Comparison of ENCODE assay signal across 13 mouse cellular contexts in genomic region chr11:82863488-82863931, GRCm38 (mm10). TPM values are rescaled to one million over a fixed set of nuclear protein-coding genes. Genes with fewer than 3 reads are reported as not detected.
A peak's percentile ranks its signal among the peaks of the same experiment; 100 is the strongest.
DNase-seq lines count a peak whose midpoint lies in the region; ATAC-seq lines count a peak whose summit lies in the region.
"Had no signal": no experiment of that assay in that cellular context is flagged by ENCODE, and none has a peak within 500 bp of the region (broad histone marks: within the 10 kb centered on the region; RNA-seq: fewer than 3 reads in every experiment).

No protein-coding gene starts in this region.

- no peak for DNase-seq in neural tube, embryonic 10.5 days (ENCODE audit: extremely low spot score, low spot score)
- DNase-seq in liver = peak; percentile 46
- DNase-seq in left cerebral cortex, adult 9 months (ENCODE audit: low spot score in 2 of 2) = no peak
- no peak for DNase-seq in spleen, postnatal 36 days (ENCODE audit: low spot score in 2 of 2)
- no peak for DNase-seq in kidney, adult 11 months
- DNase-seq: cerebellum, adult 9-10 months; kidney, adult 9 months; lung, postnatal 4 days; spleen, adult 18-20 months had no signal

- no peaks in the 10 kb centered on the region for H3K9me3 ChIP-seq in neural tube, embryonic 14.5 days (ENCODE audit: control insufficient read depth, low read length)
- no peaks in the 10 kb centered on the region for H3K9me3 ChIP-seq in forebrain, embryonic 12.5 days
- H3K9me3 ChIP-seq: heart, embryonic 12.5 days; neural tube, embryonic 12.5 days had no signal

- H3K36me3 ChIP-seq in neural tube, embryonic 14.5 days (ENCODE audit: control insufficient read depth, insufficient read depth, low read length) = no peaks in the 10 kb centered on the region
- H3K36me3 ChIP-seq in forebrain, embryonic 12.5 days (replicated peaks) = no peaks in the 10 kb centered on the region
- H3K36me3 ChIP-seq: heart, embryonic 12.5 days; neural tube, embryonic 12.5 days had no signal

- H3K4me2 ChIP-seq in neural tube, embryonic 14.5 days (ENCODE audit: low read depth, low read length) = no peak overlapping the region
- no peak overlapping the region for H3K4me2 ChIP-seq in forebrain, embryonic 12.5 days
- H3K4me2 ChIP-seq: heart, embryonic 12.5 days; neural tube, embryonic 12.5 days had no signal

- H3K27ac ChIP-seq in neural tube, embryonic 14.5 days (ENCODE audit: low read depth, low read length) = no peak overlapping the region
- H3K27ac ChIP-seq in forebrain, embryonic 12.5 days = peak overlapping the region; percentile 71
- H3K27ac ChIP-seq: neural tube, embryonic 12.5 days had no signal

- H3K27me3 ChIP-seq in neural tube, embryonic 14.5 days (ENCODE audit: control insufficient read depth, insufficient read depth, low read length) = no peaks in the 10 kb centered on the region
- no peaks in the 10 kb centered on the region for H3K27me3 ChIP-seq in forebrain, embryonic 12.5 days
- H3K27me3 ChIP-seq: heart, embryonic 12.5 days; neural tube, embryonic 12.5 days had no signal

- ATAC-seq in neural tube, embryonic 14.5 days (ENCODE audit: low read depth) = no peak
- ATAC-seq in forebrain, embryonic 12.5 days (ENCODE audit: low FRiP score) = peak; percentile 83; the same call in 1 of the 2 replicates

- H3K9ac ChIP-seq in neural tube, embryonic 14.5 days (replicated peaks; ENCODE audit: low read depth, low read length) = 0 out of 2 replicates have a peak overlapping the region, but pooled peaks have one; percentile 7
- no peak overlapping the region for H3K9ac ChIP-seq in forebrain, embryonic 12.5 days
- H3K9ac ChIP-seq: heart, embryonic 12.5 days; neural tube, embryonic 12.5 days had no signal

- 39% methylated on average over 4 of the region's 4 CpGs for WGBS in neural tube, embryonic 14.5 days
- 12% methylated on average over 4 of the region's 4 CpGs for WGBS in forebrain, embryonic 12.5 days

- peaks cover 5% of the 10 kb centered on the region; the same call in 1 of the 2 replicates for H3K4me1 ChIP-seq in neural tube, embryonic 14.5 days (ENCODE audit: control insufficient read depth, insufficient read depth, low read length)
- peaks cover 34% of the 10 kb centered on the region for H3K4me1 ChIP-seq in forebrain, embryonic 12.5 days

- no peak overlapping the region for H3K4me3 ChIP-seq in neural tube, embryonic 14.5 days (ENCODE audit: low read depth, low read length)
- H3K4me3 ChIP-seq in forebrain, embryonic 12.5 days (replicated peaks) = no peak overlapping the region
- H3K4me3 ChIP-seq: heart, embryonic 12.5 days; neural tube, embryonic 12.5 days had no signal

RNA-seq across cellular contexts. Expression of gene Rffl, which starts 7.5 kb away (rescaled TPM):
- 3.9 and 4.8 TPM in 2 replicates for polyA plus RNA-seq in neural tube, embryonic 14.5 days (2014; fragmentation: Nextera tagmentation; extraction: Ambion mirVana)
- polyA plus RNA-seq in forebrain, embryonic 12.5 days (2016; fragmentation: Nextera tagmentation; extraction: Ambion mirVana) = 16.6 and 19.1 TPM in 2 replicates

RNA-seq across cellular contexts. Expression of gene Rad51d, which starts 26.9 kb away (rescaled TPM):
- 13.4 and 14.4 TPM in 2 replicates for polyA plus RNA-seq in neural tube, embryonic 14.5 days (2014; fragmentation: Nextera tagmentation; extraction: Ambion mirVana)
- polyA plus RNA-seq in forebrain, embryonic 12.5 days (2016; fragmentation: Nextera tagmentation; extraction: Ambion mirVana) = 12.6 and 14.2 TPM in 2 replicates

RNA-seq across cellular contexts. Expression of gene Fndc8, which starts 28.4 kb away (rescaled TPM):
- 0.82 and 1.1 TPM in 2 replicates for polyA plus RNA-seq in neural tube, embryonic 14.5 days (2014; fragmentation: Nextera tagmentation; extraction: Ambion mirVana)
- 0.21 and 0.40 TPM in 2 replicates for polyA plus RNA-seq in forebrain, embryonic 12.5 days (2016; fragmentation: Nextera tagmentation; extraction: Ambion mirVana)

RNA-seq across cellular contexts. Expression of gene Nle1, which starts 44.7 kb away (rescaled TPM):
- polyA plus RNA-seq in neural tube, embryonic 14.5 days (2014; fragmentation: Nextera tagmentation; extraction: Ambion mirVana) = 21.6 and 24.7 TPM in 2 replicates
- polyA plus RNA-seq in forebrain, embryonic 12.5 days (2016; fragmentation: Nextera tagmentation; extraction: Ambion mirVana) = 32.3 and 37.3 TPM in 2 replicates

RNA-seq across cellular contexts. Expression of gene Unc45b, which starts 46.8 kb away (rescaled TPM):
- 0.92 and 1.2 TPM in 2 replicates for polyA plus RNA-seq in neural tube, embryonic 14.5 days (2014; fragmentation: Nextera tagmentation; extraction: Ambion mirVana)
- 1.0 and 1.3 TPM in 2 replicates for polyA plus RNA-seq in forebrain, embryonic 12.5 days (2016; fragmentation: Nextera tagmentation; extraction: Ambion mirVana)
